Mouse (Mus musculus): ENCODE results near the gene Mob2. TPM values are rescaled to one million over a fixed set of nuclear protein-coding genes. Genes with fewer than 3 reads are reported as not detected.

Gene Mob2
- polyA plus RNA-seq, 1 experiment from 2014 or later: 63.0 TPM

DNA sequence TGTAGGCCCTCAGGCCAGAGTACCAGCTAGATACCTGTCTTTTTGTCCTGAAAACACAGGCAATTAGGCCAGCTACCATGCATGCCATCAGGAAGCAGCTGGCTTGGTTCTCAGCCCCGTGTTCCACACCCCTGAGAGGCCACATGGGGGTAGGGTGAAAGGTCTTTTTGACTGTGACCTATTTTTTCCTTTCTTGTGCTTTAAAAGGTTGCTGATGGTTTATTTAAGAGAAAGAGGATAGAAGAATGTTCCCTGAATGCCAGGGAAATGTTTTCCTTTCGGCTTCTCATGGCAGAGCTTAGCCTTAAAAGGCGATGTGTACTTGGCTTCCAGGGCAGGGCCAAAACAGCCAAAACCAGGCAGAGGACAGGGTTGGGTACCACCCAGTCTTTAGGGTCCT is 40.0 kb downstream of the Mob2 start:
- Histone ChIP-seq H3K9ac (ENCODE audit: low read length) (no peak overlapping the region), H3K4me2 (ENCODE audit: low read length) (no peak overlapping the region), H3K27ac (ENCODE audit: low read depth) (peak overlapping the region; percentile 49; the same call in 1 of the 2 replicates), H3K27me3 (replicated peaks; ENCODE audit: control insufficient read depth, insufficient read depth, low read length) (no peaks in the 10 kb centered on the region), H3K9me3 (ENCODE audit: control insufficient read depth, low read length) (no peaks in the 10 kb centered on the region), H3K36me3 (ENCODE audit: control insufficient read depth, insufficient read depth, low read length) (peaks cover 5% of the 10 kb centered on the region), H3K4me1 (replicated peaks; ENCODE audit: control insufficient read depth, insufficient read depth, low read length) (peaks cover 20% of the 10 kb centered on the region), H3K4me3 (ENCODE audit: low read depth, low read length) (no peak overlapping the region)
- DNase-seq (ENCODE audit: low spot score): no peak
- no peak for ATAC-seq (replicated peaks; ENCODE audit: low FRiP score, low TSS enrichment, low read depth)
- WGBS: 44% methylated on average over 3 of the region's 3 CpGs

DNA sequence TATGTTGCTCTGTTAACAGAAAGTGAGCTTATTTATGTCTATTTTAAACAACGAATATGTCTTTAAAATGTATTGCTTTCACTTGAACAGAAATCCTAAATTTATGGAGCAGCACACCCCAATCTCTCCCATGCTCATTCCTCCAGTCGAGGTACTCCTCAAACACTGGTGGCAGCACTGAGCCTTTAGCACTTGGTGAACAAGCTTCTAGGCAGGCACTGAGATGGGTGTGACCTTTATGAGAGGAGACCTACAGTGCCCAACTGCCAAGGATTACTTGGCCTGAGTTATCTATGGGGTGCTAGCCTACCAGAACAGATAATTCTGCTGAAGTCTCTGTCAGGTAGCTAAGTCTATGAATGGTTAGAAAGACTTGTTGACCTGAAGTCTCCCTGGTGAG is 41.2 kb downstream of the Mob2 start:
- H3K9me3 ChIP-seq (ENCODE audit: control insufficient read depth, low read length): no peaks in the 10 kb centered on the region
- no peak overlapping the region for H3K27ac ChIP-seq (ENCODE audit: low read depth)
- no peaks in the 10 kb centered on the region for H3K27me3 ChIP-seq (replicated peaks; ENCODE audit: control insufficient read depth, insufficient read depth, low read length)
- no peak for ATAC-seq (replicated peaks; ENCODE audit: low FRiP score, low TSS enrichment, low read depth)
- peaks cover 11% of the 10 kb centered on the region for H3K4me1 ChIP-seq (replicated peaks; ENCODE audit: control insufficient read depth, insufficient read depth, low read length)
- no peak for DNase-seq (ENCODE audit: low spot score)
- no peak overlapping the region for H3K4me3 ChIP-seq (ENCODE audit: low read depth, low read length)
- WGBS: 51% methylated on average over 2 of the region's 2 CpGs
- H3K36me3 ChIP-seq (ENCODE audit: control insufficient read depth, insufficient read depth, low read length): peaks cover 16% of the 10 kb centered on the region
- H3K4me2 ChIP-seq (ENCODE audit: low read length): no peak overlapping the region
- H3K9ac ChIP-seq (ENCODE audit: low read length): no peak overlapping the region

DNA sequence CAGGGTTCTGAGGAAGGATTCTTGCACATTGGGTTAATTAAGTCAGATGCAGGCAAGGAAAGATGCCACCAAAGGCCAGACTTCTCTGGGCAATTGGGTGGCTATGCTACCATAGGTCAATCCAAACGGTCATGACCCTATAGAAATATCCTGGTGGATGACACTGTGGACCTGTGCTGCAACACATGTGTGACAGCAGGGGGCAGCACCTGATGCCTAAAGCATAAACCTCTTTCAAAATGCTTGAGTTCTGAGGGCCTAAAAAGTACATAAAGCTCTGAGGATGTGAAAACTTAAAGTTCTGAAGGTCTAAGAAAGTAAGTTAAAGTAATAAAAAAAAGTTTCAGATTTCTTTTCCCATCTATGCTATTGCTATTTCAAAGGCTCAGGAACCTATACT is 44.3 kb downstream of the Mob2 start:
- DNase-seq (ENCODE audit: low spot score) (peak; percentile 60), ATAC-seq (replicated peaks; ENCODE audit: low FRiP score, low TSS enrichment, low read depth) (no peak)
- H3K27me3 ChIP-seq (replicated peaks; ENCODE audit: control insufficient read depth, insufficient read depth, low read length): no peaks in the 10 kb centered on the region
- H3K4me1 ChIP-seq (replicated peaks; ENCODE audit: control insufficient read depth, insufficient read depth, low read length): peaks cover 11% of the 10 kb centered on the region
- no peaks in the 10 kb centered on the region for H3K9me3 ChIP-seq (ENCODE audit: control insufficient read depth, low read length)
- no peak overlapping the region for H3K27ac ChIP-seq (ENCODE audit: low read depth)
- 61% methylated on average over 1 of the region's 1 CpGs for WGBS
- no peak overlapping the region for H3K9ac ChIP-seq (ENCODE audit: low read length)
- peaks cover 28% of the 10 kb centered on the region for H3K36me3 ChIP-seq (ENCODE audit: control insufficient read depth, insufficient read depth, low read length)
- H3K4me2 ChIP-seq (ENCODE audit: low read length): no peak overlapping the region
- no peak overlapping the region for H3K4me3 ChIP-seq (ENCODE audit: low read depth, low read length)

DNA sequence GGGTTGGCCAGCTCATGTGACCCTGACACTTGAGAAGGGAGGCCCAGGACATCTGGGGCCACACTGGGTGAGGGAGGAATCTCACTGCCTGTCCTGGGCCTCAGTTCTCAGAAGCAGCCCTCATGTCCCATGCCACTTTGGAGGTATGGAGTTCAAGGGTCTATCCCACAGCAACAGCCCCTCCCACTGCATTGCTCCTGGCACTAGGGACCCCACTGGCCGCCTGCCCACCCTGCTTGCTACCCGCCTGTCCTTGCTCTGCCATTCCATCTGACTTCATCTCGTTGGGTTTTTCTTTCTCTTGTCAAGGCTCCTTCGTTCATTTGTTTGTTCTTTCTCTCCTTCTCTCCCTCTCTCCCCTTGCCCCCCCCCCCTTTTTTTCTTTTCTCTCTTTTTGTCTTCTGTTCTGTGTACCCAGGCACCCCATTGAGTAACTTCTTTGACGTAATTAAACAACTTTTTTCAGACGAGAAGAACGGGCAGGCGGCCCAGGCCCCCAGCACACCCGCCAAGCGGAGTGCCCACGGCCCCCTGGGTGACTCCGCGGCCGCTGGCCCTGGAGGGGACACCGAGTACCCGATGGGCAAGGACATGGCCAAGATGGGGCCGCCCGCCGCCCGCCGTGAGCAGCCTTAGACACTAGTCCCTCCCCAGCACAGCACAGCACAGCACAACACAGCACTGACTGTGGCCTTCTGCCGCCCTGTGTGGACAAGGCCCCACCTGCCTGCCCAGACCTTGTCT is 59.1 kb downstream of the Mob2 start:
- no peaks in the 10 kb centered on the region for H3K27me3 ChIP-seq (replicated peaks; ENCODE audit: control insufficient read depth, insufficient read depth, low read length)
- no peak overlapping the region for H3K27ac ChIP-seq (ENCODE audit: low read depth)
- 89% methylated on average over 22 of the region's 22 CpGs for WGBS
- no peak overlapping the region for H3K4me2 ChIP-seq (ENCODE audit: low read length)
- DNase-seq (ENCODE audit: low spot score) (no peak), ATAC-seq (replicated peaks; ENCODE audit: low FRiP score, low TSS enrichment, low read depth) (no peak)
- H3K4me1 ChIP-seq (replicated peaks; ENCODE audit: control insufficient read depth, insufficient read depth, low read length): no peaks in the 10 kb centered on the region
- H3K36me3 ChIP-seq (ENCODE audit: control insufficient read depth, insufficient read depth, low read length): no peaks in the 10 kb centered on the region
- no peaks in the 10 kb centered on the region for H3K9me3 ChIP-seq (ENCODE audit: control insufficient read depth, low read length)
- H3K4me3 ChIP-seq (ENCODE audit: low read depth, low read length): no peak overlapping the region
- H3K9ac ChIP-seq (ENCODE audit: low read length): no peak overlapping the region

DNA sequence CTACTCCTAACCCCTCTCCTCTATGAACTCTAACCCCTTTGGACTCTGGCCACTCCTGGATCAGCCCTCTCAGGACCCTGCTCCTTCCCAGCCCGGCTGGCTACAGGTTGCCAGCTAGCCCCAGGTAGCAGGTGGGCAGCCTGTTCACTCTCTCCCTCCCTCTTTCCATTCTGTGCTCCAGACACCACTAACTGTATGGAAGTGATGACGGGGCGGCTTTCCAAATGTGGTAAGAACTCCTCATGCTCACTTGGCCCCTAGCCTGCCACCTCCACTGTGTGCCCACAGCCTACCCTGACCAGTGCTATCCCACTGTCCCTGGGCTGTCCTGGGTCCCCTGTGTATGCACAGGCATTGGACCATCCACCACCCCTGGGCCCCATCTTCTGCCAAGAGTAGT is 60.2 kb downstream of the Mob2 start:
- Histone ChIP-seq H3K27me3 (replicated peaks; ENCODE audit: control insufficient read depth, insufficient read depth, low read length) (no peaks in the 10 kb centered on the region), H3K36me3 (ENCODE audit: control insufficient read depth, insufficient read depth, low read length) (no peaks in the 10 kb centered on the region), H3K9me3 (ENCODE audit: control insufficient read depth, low read length) (no peaks in the 10 kb centered on the region), H3K9ac (ENCODE audit: low read length) (no peak overlapping the region), H3K4me3 (ENCODE audit: low read depth, low read length) (no peak overlapping the region), H3K27ac (ENCODE audit: low read depth) (no peak overlapping the region), H3K4me1 (replicated peaks; ENCODE audit: control insufficient read depth, insufficient read depth, low read length) (no peaks in the 10 kb centered on the region), H3K4me2 (ENCODE audit: low read length) (no peak overlapping the region)
- ATAC-seq (replicated peaks; ENCODE audit: low FRiP score, low TSS enrichment, low read depth) (no peak), DNase-seq (ENCODE audit: low spot score) (no peak)
- 99% methylated on average over 3 of the region's 3 CpGs for WGBS

DNA sequence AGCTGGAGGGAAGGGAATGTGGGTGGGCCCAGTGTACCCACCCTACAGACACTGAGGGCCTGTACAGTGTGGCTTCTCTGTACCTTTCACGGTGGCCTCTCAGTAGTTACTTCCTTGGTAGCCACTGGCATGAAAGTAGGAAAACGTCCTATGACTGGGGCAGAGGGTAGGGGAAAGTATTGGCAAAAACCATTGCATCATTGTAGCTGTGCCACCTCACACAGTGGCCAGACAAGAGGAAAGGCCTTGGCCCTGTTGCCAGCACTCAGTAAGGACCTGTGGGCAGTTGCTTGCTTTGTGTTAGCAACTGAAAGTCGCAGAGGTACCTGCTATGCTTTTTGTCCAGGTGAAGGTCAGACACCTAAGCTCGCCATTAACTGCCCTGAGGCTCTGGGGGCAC is 66.7 kb downstream of the Mob2 start:
- 87% methylated on average over 4 of the region's 4 CpGs for WGBS
- no peaks in the 10 kb centered on the region for H3K27me3 ChIP-seq (replicated peaks; ENCODE audit: control insufficient read depth, insufficient read depth, low read length)
- H3K36me3 ChIP-seq (ENCODE audit: control insufficient read depth, insufficient read depth, low read length): no peaks in the 10 kb centered on the region
- no peaks in the 10 kb centered on the region for H3K4me1 ChIP-seq (replicated peaks; ENCODE audit: control insufficient read depth, insufficient read depth, low read length)
- no peak overlapping the region for H3K9ac ChIP-seq (ENCODE audit: low read length)
- ATAC-seq (replicated peaks; ENCODE audit: low FRiP score, low TSS enrichment, low read depth): no peak
- DNase-seq (ENCODE audit: low spot score): no peak
- H3K4me2 ChIP-seq (ENCODE audit: low read length): no peak overlapping the region
- H3K9me3 ChIP-seq (ENCODE audit: control insufficient read depth, low read length): no peaks in the 10 kb centered on the region
- H3K27ac ChIP-seq (ENCODE audit: low read depth): no peak overlapping the region
- no peak overlapping the region for H3K4me3 ChIP-seq (ENCODE audit: low read depth, low read length)

DNA sequence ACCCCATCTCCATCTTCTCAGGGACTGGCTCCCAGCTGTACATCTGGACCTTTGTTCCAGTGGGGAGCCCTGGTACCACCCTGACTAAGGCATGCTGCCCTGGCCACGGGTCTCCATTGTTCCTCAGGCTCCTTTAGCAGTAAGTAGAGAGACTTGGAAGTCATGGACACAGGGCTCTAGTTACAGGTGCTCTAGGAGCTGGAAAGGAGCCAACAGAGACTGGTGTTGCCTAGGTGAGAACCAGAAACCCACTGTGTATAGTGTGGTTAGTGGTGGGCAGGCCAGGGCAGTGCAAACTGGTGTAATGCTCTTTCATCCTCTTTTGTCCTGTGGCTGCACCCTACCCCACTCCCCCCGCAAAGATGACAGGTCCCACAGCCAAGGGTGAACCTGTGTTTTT is 69.7 kb downstream of the Mob2 start:
- 87% methylated on average over 2 of the region's 2 CpGs for WGBS
- Histone ChIP-seq H3K4me3 (ENCODE audit: low read depth, low read length) (no peak overlapping the region), H3K27ac (ENCODE audit: low read depth) (no peak overlapping the region), H3K4me2 (ENCODE audit: low read length) (no peak overlapping the region), H3K9ac (ENCODE audit: low read length) (no peak overlapping the region), H3K4me1 (replicated peaks; ENCODE audit: control insufficient read depth, insufficient read depth, low read length) (no peaks in the 10 kb centered on the region), H3K27me3 (replicated peaks; ENCODE audit: control insufficient read depth, insufficient read depth, low read length) (no peaks in the 10 kb centered on the region), H3K9me3 (ENCODE audit: control insufficient read depth, low read length) (no peaks in the 10 kb centered on the region), H3K36me3 (ENCODE audit: control insufficient read depth, insufficient read depth, low read length) (no peaks in the 10 kb centered on the region)
- DNase-seq (ENCODE audit: low spot score): no peak
- ATAC-seq (replicated peaks; ENCODE audit: low FRiP score, low TSS enrichment, low read depth): no peak

DNA sequence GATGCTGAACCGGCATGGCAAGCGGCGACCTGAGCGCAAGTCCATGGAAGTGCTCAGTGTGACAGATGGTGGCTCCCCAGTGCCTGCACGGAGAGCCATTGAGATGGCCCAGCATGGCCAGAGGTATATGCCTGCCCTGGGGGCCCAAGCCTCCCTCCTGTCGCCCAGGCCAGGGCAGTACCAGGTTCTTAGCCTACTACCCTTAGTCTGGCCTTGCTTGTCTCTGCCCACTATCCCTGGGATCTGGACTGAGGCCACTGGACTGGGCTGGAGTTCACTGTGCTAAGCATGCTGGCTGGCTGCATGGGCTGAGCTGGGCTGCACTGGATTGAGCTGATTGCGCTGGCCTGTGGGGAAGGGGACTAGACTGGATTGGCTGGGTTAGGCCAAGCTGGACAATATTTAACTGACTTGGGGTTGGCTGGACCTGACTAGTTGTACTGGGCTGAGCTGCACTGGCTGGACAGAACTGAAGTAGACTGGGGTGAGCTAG is 72.5 kb downstream of the Mob2 start:
- ATAC-seq (replicated peaks; ENCODE audit: low FRiP score, low TSS enrichment, low read depth) (no peak), DNase-seq (ENCODE audit: low spot score) (no peak)
- Histone ChIP-seq H3K9ac (ENCODE audit: low read length) (no peak overlapping the region), H3K4me1 (replicated peaks; ENCODE audit: control insufficient read depth, insufficient read depth, low read length) (no peaks in the 10 kb centered on the region), H3K4me3 (ENCODE audit: low read depth, low read length) (no peak overlapping the region), H3K27me3 (replicated peaks; ENCODE audit: control insufficient read depth, insufficient read depth, low read length) (no peaks in the 10 kb centered on the region), H3K36me3 (ENCODE audit: control insufficient read depth, insufficient read depth, low read length) (no peaks in the 10 kb centered on the region), H3K27ac (ENCODE audit: low read depth) (no peak overlapping the region), H3K9me3 (ENCODE audit: control insufficient read depth, low read length) (no peaks in the 10 kb centered on the region), H3K4me2 (ENCODE audit: low read length) (no peak overlapping the region)
- WGBS: 86% methylated on average over 7 of the region's 7 CpGs

DNA sequence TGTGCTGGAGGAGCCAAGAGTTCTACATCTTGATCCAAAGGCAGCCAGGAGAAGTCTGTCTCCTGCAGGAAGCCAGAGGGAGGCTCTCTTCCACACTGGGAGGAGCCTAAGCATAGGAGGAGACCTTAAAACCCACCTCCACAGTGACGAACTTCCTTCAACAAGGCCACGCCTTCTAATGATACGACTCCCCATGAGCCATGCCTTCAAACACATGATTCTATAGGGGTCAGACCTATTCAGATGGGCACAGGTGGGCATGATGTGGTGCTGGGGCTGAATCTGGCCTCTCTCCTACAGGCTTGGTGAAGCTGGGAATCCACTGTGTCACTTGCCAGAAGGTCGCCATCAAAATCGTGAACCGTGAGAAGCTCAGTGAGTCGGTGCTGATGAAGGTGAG is 79.6 kb downstream of the Mob2 start:
- 92% methylated on average over 7 of the region's 7 CpGs for WGBS
- ATAC-seq (replicated peaks; ENCODE audit: low FRiP score, low TSS enrichment, low read depth): no peak

More for the DNA sequence above, 79.6 kb downstream of the Mob2 start:
- DNase-seq (ENCODE audit: low spot score): no peak
- H3K4me3 ChIP-seq (ENCODE audit: low read depth, low read length): no peak overlapping the region
- H3K27ac ChIP-seq (ENCODE audit: low read depth): no peak overlapping the region
- H3K9me3 ChIP-seq (ENCODE audit: control insufficient read depth, low read length): no peaks in the 10 kb centered on the region
- no peaks in the 10 kb centered on the region for H3K4me1 ChIP-seq (replicated peaks; ENCODE audit: control insufficient read depth, insufficient read depth, low read length)
- no peak overlapping the region for H3K9ac ChIP-seq (ENCODE audit: low read length)
- no peaks in the 10 kb centered on the region for H3K27me3 ChIP-seq (replicated peaks; ENCODE audit: control insufficient read depth, insufficient read depth, low read length)
- H3K4me2 ChIP-seq (ENCODE audit: low read length): no peak overlapping the region
- no peaks in the 10 kb centered on the region for H3K36me3 ChIP-seq (ENCODE audit: control insufficient read depth, insufficient read depth, low read length)

Measured in intestine, embryonic 14.5 days (tissue).